Mouse (Mus musculus) neural tube, embryonic 12.5 days (tissue): ENCODE results near the gene Sntn. TPM values are rescaled to one million over a fixed set of nuclear protein-coding genes. Genes with fewer than 3 reads are reported as not detected.
A peak's percentile ranks its signal among the peaks of the same experiment; 100 is the strongest.

Experiments used
- ATAC-seq: fragments of 200-750 bp; cut with Nextera tagmentation; 2 replicates; pipeline ENCODE4 v1.8.0; 2017; ENCODE audit warnings: low read depth, mild to moderate bottlenecking, moderate TSS enrichment, moderate library complexity; ENCODE audit not compliant: low FRiP score
- H3K27ac ChIP-seq: fragments of 300-500 bp; sonication (generic); 2 replicates; pipeline ENCODE4 v1.5.1; 2016
- H3K27me3 ChIP-seq: fragments of 300-500 bp; sonication (generic); replicated peaks from 2 replicates; pipeline ENCODE4 v1.6.1; 2016; ENCODE audit warnings: mild to moderate bottlenecking
- H3K36me3 ChIP-seq: fragments of 300-500 bp; sonication (generic); 2 replicates; pipeline ENCODE4 v1.6.1; 2016; ENCODE audit warnings: mild to moderate bottlenecking
- H3K4me1 ChIP-seq: fragments of 300-500 bp; sonication (generic); 2 replicates; pipeline ENCODE4 v1.6.1; 2016
- H3K4me2 ChIP-seq: fragments of 300-500 bp; sonication (generic); replicated peaks from 2 replicates; pipeline ENCODE4 v1.6.1; 2016; ENCODE audit warnings: mild to moderate bottlenecking
- H3K4me3 ChIP-seq: fragments of 300-500 bp; sonication (generic); 2 replicates; pipeline ENCODE4 v1.5.1; 2016
- H3K9ac ChIP-seq: fragments of 300-500 bp; sonication (generic); 2 replicates; pipeline ENCODE4 v1.6.1; 2016; ENCODE audit warnings: mild to moderate bottlenecking
- H3K9me3 ChIP-seq: fragments of 300-500 bp; sonication (generic); 2 replicates; pipeline ENCODE4 v1.6.1; 2016; ENCODE audit warnings: mild to moderate bottlenecking
- WGBS: fragments of 180-500 bp; shearing (Covaris S2); methylation state at CpG from one replicate; pipeline ENCODE4 v1.1.7; 2016; 5-methylcytosine and 5-hydroxymethylcytosine counted together
- polyA plus RNA-seq: library from polyadenylated mRNA; unstranded; fragments of >200 nt; fragmentation: Nextera tagmentation; extraction: Ambion mirVana; gene quantifications from 2 replicates; pipeline ENCODE4 v1.2.1, GENCODE M21; 2016

The Sntn gene
- not detected in 2 replicates for polyA plus RNA-seq

- Histone ChIP-seq H3K27me3 (no peaks in the 10 kb centered on the region), H3K9ac (no peak within 1 kb of the TSS), H3K27ac (no peak within 1 kb of the TSS), H3K36me3 (no peaks in the 10 kb centered on the region), H3K9me3 (no peaks in the 10 kb centered on the region), H3K4me3 (no peak within 1 kb of the TSS), H3K4me1 (no peaks in the 10 kb centered on the region), H3K4me2 (no peak within 1 kb of the TSS)
- ATAC-seq = no peak
- WGBS = 88% methylated on average over 2 of the region's 2 CpGs
Observed at GRCm38 (mm10) chr14:13670576-13670975, at the start of gene Sntn. Gene Sntn, plus strand, starts transcription at chr14:13670876.

DNA sequence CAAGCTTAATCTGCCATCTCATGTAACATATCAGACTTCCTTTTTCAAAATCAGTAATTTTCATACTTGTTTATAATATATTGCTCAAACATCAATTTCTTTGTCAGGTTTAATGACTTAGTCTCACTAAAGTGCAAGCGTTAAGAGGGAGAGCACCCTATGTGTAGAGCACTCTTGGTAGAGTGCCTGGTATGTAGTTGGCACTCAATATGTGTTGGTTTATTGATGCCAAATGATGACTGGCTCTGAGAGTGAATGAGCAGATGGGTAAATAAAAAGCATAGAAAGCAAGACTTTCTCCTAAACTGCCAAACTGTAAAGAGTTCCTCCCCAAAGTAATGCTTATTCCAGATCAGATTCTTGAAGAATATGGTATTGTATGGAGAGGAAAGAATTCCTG is 20.8 kb upstream of the Sntn start:
- Histone ChIP-seq H3K9ac (no peak overlapping the region), H3K4me1 (no peaks in the 10 kb centered on the region), H3K36me3 (no peaks in the 10 kb centered on the region), H3K9me3 (no peaks in the 10 kb centered on the region), H3K27me3 (no peaks in the 10 kb centered on the region), H3K4me2 (no peak overlapping the region), H3K27ac (no peak overlapping the region), H3K4me3 (no peak overlapping the region)
- no peak for ATAC-seq
- 87% methylated on average over 1 of the region's 1 CpGs for WGBS

- H3K27ac ChIP-seq = no peak overlapping the region
Observed at GRCm38 (mm10) chr14:13651039-13651438, 19.6 kb upstream of the Sntn start.

DNA sequence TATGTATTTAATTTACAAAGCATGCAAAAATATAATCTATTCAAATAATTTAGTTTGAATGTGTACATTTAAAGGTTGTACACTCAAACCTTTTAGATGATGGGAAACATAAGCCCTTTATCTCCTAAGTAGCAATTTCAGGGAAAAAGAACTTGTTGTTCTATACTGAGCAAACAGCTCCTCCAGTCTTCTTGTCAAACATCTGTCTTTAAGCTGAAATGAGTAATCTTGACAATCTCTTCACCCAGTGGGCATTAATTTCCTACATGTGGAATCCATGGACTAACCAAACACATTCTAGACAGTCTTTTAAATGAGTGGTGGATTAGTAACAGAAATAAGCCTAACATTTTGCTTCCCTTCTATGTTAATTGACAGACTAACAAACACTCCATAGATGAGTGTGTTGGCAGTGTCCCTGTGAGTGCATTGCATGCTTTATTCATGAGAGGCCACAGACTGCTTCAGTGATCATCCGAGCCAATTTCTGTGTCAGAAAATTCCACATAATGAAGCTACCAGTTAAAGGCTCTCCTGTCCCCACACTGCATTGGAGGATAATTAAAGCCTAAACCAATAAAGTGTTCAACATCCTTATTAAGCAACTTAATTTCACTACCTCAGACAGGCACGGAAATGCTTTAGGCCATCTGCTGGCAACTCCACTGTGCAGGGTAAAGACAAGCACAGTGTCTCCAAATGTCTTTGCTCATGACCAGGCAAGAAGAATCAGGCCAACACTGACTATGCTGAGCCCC is 19.0 kb upstream of the Sntn start:
- WGBS = 74% methylated on average over 2 of the region's 2 CpGs
- no peaks in the 10 kb centered on the region for H3K36me3 ChIP-seq
- H3K4me1 ChIP-seq = no peaks in the 10 kb centered on the region
- no peaks in the 10 kb centered on the region for H3K9me3 ChIP-seq
- ATAC-seq = peak; percentile 44; the same call in 1 of the 2 replicates
- no peaks in the 10 kb centered on the region for H3K27me3 ChIP-seq
- no peak overlapping the region for H3K4me2 ChIP-seq
- H3K27ac ChIP-seq = no peak overlapping the region
- no peak overlapping the region for H3K4me3 ChIP-seq
- H3K9ac ChIP-seq = no peak overlapping the region

More at GRCm38 (mm10) chr14:13651039-13651438, 19.6 kb upstream of the Sntn start:
- Histone ChIP-seq H3K27me3 (no peaks in the 10 kb centered on the region), H3K36me3 (no peaks in the 10 kb centered on the region), H3K4me3 (no peak overlapping the region), H3K9ac (no peak overlapping the region), H3K4me1 (no peaks in the 10 kb centered on the region), H3K9me3 (no peaks in the 10 kb centered on the region), H3K4me2 (no peak overlapping the region)
- ATAC-seq = no peak
- 63% methylated on average over 1 of the region's 1 CpGs for WGBS

GRCm38 (mm10) chr14:13686716-13687115 is 16.0 kb downstream of the Sntn start:
- Histone ChIP-seq H3K9me3 (no peaks in the 10 kb centered on the region), H3K9ac (no peak overlapping the region), H3K4me3 (no peak overlapping the region), H3K27ac (no peak overlapping the region), H3K27me3 (no peaks in the 10 kb centered on the region), H3K36me3 (no peaks in the 10 kb centered on the region), H3K4me1 (no peaks in the 10 kb centered on the region), H3K4me2 (no peak overlapping the region)
- ATAC-seq = no peak
- 72% methylated on average over 1 of the region's 1 CpGs for WGBS

DNA sequence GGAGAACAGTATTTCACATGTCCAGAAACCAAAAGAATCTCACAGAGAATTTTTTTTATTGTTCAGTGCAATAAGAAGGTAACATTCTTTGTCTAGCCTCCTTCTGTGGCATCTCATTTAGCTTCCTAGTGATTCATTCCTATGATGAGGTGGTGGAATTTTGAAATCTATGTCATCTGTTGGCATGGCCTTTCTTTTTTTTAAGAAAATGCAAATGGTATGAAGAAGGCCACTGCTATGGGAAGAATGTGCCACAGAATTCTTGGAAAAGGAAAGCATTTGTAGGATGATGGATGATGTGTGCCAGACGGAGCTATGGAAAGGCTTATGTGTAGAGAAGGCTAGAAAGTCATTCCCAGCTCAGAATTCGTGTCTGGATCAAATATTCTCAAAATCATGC is 19.8 kb downstream of the Sntn start:
- H3K27me3 ChIP-seq = no peaks in the 10 kb centered on the region
- ATAC-seq = no peak
- no peak overlapping the region for H3K27ac ChIP-seq
- no peaks in the 10 kb centered on the region for H3K9me3 ChIP-seq
- H3K9ac ChIP-seq = no peak overlapping the region
- H3K4me1 ChIP-seq = no peaks in the 10 kb centered on the region
- no peak overlapping the region for H3K4me3 ChIP-seq
- H3K4me2 ChIP-seq = no peak overlapping the region
- 83% methylated on average over 2 of the region's 2 CpGs for WGBS
- no peaks in the 10 kb centered on the region for H3K36me3 ChIP-seq

- H3K27me3 ChIP-seq = no peaks in the 10 kb centered on the region
- no peaks in the 10 kb centered on the region for H3K4me1 ChIP-seq
- H3K36me3 ChIP-seq = no peaks in the 10 kb centered on the region
- no peak overlapping the region for H3K4me3 ChIP-seq
- no peak overlapping the region for H3K9ac ChIP-seq
- no peak for ATAC-seq
- WGBS = 29% methylated on average over 4 of the region's 4 CpGs
- no peak overlapping the region for H3K4me2 ChIP-seq
- H3K9me3 ChIP-seq = 0 out of 2 replicates have a peak, but pooled peaks cover 4% of the 10 kb centered on the region
- H3K27ac ChIP-seq = no peak overlapping the region
Observed at GRCm38 (mm10) chr14:13732263-13732662, 61.6 kb downstream of the Sntn start.

Other genes starting within 250 kb of the Sntn start
- gene Gm281, start 243.6 kb downstream of the Sntn start, polyA plus RNA-seq = 0.06 TPM in 1 of 2 replicates, not detected in the other